Mouse (Mus musculus) heart, postnatal 14 days (tissue): ENCODE results near the gene Spen. TPM values are rescaled to one million over a fixed set of nuclear protein-coding genes. Genes with fewer than 3 reads are reported as not detected.

Experiments
- DNase-seq, 2 experiments: peaks; one replicate each; pipeline ENCODE4 v3.0.0; 2021 to 2022
- intact Hi-C: fragments of 180-260 bp; cut with DNase I; formaldehyde crosslinking; loops from one replicate; pipeline ENCODE4 v1.15.1; 2025
- total RNA-seq, 2 experiments: library from RNA; stranded (reverse); gene quantifications; 2 replicates each; pipeline ENCODE4 v1.2.3; 2021

The Spen gene
- total RNA-seq, 2 experiments from 2014 or later = 33.8 to 34.0 TPM

- DNase-seq = no peak
- intact Hi-C loops = no loop called here
These were observed 109.0 kb downstream of the Spen start for GRCm38 (mm10) chr4:141429381-141429780.

- DNase-seq = no peak
- intact Hi-C loops = no loop called here
These were observed 110.5 kb downstream of the Spen start for GRCm38 (mm10) chr4:141427921-141428320.

DNA sequence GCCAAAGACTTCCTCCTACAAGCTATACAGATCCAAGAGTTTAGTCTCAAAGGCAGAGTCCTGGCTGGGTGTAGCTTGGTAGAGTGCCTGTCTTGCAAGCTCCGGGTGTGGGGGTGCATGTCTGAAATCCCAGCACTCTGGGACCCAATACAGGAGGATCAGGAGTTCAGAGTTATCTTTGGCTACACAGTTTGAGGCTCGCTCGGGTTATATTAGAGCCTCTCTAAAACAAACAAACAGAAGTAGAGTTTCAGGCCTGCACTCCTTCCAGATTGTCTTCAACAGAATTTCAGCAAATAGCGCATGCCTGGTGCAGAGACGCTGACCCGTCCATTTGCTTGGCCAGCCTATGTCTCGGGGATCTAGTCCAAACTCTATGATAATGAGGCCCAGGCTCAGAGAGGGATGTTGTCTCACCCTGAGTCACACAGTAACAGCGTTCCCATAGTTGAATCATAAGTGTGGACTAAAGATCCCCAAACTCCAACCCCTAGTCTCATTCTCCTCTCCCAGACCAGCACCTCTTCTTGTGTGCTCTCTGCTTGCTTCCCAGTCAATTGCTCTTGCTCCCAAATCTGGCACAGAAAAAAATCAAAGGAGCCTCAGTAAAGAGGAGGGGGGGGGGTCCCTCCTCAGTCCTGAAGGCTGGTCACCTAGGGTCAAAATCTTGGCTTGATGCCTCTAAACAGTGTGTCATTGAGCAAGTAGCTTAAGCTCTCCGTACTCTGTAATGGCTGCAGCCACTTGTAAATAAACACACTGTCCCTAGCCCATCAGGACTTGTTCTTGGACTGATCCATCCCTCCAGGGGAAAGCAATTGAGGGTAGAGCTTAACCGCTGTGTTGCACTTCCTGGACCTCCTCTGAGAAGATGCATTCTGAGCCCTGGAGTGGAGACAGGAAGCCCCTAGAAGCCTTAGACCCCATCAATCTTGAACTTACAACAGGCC, 111.3 kb downstream of the Spen start:
- intact Hi-C loops = no loop called here
- no peak for DNase-seq

- DNase-seq = peak; percentile 69 to 74
- intact Hi-C loops = no loop called here
These were observed 112.6 kb downstream of the Spen start for GRCm38 (mm10) chr4:141425484-141426479.

DNA sequence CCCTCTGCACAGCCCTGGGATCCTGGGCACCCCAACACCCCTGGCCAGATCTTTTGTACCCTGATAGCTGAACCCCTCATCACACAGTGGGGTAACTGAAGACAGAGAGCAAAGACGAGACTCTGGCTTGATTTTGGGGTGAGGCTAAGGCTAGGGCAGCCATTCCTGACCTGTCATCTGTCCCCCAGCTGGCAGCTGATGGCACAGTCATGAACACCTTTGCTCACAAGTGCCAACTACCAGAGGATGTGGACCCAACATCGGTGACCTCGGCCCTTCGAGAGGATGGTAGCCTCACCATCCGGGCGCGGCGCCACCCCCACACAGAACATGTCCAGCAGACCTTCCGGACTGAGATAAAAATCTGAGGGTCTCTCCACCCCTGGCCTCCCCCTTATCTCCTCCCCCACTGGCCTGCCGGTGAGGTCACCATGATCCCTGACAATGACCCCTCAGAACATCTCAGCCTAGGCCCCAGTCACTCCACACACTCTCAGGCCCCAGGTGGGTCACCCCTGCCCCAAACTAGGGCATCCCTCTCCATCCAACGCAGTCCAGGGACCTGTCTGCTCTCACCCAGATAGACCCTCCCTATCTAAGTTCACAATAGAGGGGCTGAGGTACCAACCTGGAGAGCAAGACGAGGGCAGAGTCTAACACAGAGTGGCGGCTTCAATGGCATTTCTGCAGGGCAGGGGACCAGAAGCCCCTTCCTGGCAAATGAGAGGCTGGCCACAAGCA, 114.5 kb downstream of the Spen start:
- DNase-seq = no peak
- intact Hi-C loops = no loop called here

DNA sequence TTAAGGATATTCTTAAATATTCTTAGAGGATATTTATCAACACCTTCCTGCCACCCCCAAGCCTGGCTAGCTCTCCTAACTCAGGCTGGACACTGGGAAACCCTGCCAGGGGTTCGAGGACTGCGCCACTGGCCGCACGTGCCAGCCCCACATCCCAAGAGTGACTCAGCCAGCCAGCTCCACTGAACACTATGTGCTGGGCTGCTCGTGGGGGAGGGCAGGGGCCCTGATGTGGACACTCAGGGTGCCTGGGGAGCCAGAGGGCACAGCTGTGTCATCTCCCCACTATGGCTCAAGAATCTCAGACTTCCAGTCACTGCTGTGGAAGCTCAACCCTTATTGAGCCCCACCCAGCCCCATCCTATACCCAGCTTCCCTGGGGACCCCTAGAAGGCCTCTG, 115.1 kb downstream of the Spen start:
- intact Hi-C loops = no loop called here
- DNase-seq = peak in 1 of 2 experiments; percentile 54

DNA sequence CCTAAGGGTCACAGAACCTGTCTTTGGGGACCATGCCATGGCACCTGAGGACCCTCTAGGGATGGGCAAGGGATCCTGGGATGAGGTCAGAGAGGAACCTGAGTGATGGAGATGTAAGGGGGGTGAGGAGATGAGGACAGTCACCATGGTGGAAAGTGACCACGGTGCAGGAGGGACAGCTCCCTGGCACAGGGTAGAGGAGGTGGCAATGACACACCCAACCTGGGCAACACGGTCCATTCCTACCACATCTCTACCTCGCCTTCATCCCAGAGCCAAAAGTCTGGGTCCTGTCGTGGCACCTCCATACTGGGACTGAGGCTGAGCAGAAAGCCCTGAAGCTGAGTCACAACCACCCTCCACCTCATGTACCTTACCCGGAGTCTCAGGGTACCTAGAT, 115.6 kb downstream of the Spen start:
- intact Hi-C loops = no loop called here
- DNase-seq = no peak

- intact Hi-C loops = no loop called here
- peak; percentile 85 to 89 for DNase-seq
These were observed 117.0 kb downstream of the Spen start for GRCm38 (mm10) chr4:141421423-141421822.

GRCm38 (mm10) chr4:141420886-141421285, 117.5 kb downstream of the Spen start:
- no peak for DNase-seq
- intact Hi-C loops = no loop called here

DNA sequence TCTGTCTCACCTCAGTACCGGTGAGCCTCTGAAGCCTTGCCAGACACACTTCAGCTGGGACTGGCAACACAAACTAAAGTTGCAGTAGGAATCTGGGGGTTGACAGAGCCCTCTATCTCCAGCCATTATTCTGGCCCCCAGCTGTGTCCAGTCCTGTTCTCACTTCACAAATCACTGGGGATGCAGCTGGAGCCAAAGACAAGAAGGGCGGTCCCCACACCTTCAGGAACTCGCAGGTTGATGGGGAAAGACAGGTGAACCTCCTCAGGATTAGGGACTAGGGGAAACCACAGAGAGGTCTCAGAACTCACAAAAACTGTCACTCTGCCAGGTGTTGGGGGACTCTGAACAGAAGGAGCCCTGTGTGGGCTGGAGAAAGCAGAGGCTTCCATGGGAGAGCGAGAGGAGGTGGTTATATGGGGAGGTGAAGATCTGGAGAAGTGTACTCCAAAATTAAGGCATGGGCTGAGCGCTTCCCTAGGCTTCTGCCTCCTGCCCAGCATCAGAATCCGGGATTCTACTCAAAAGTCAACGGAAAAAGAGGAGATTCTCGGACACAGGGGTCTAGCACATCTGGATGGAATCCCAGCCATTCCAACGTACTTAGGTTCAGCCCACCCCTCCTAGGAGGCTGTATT, 118.1 kb downstream of the Spen start, which contains the start of gene Hspb7:
Hspb7 (plus strand) TSS at position 588 of the 638 bp plus-strand sequence.
- peak in 1 of 2 experiments; percentile 51 for DNase-seq
- intact Hi-C loops = no loop called here

GRCm38 (mm10) chr4:141419398-141420191, 118.8 kb downstream of the Spen start:
- DNase-seq = no peak

More at GRCm38 (mm10) chr4:141419398-141420191, 118.8 kb downstream of the Spen start:
- intact Hi-C loops = no loop called here

Other genes starting within 250 kb of the Spen start
- gene Epha2, start 237.4 kb downstream of the Spen start, total RNA-seq = 1 to 10 TPM; 8.0 to 8.9 TPM
- under 1 TPM; 0.15 to 0.65 TPM for gene Fam131c, start 170.4 kb downstream of the Spen start, total RNA-seq
- gene Clcnka, start 139.9 kb downstream of the Spen start, total RNA-seq = not detected
- 1 to 10 TPM in 1 of 2 experiments, under 1 TPM in 1; 0.83 to 1.5 TPM for gene Clcnkb, start 122.6 kb downstream of the Spen start, total RNA-seq
- 100 to 1,000 TPM; 760 to 902 TPM for gene Hspb7, start 117.8 kb downstream of the Spen start, total RNA-seq
- gene Srarp, start 102.5 kb downstream of the Spen start, total RNA-seq = under 1 TPM; 0.34 to 0.43 TPM
- 10 to 100 TPM; 20.8 to 21.2 TPM for gene Zbtb17, start 93.9 kb downstream of the Spen start, total RNA-seq
- 100 to 1,000 TPM; 299 to 338 TPM for gene Fblim1, start 67.5 kb upstream of the Spen start, total RNA-seq
- 10 to 100 TPM; 30.1 to 35.4 TPM for gene Tmem82, start 80.0 kb upstream of the Spen start, total RNA-seq
- 100 to 1,000 TPM; 121 TPM for gene Slc25a34, start 85.2 kb upstream of the Spen start, total RNA-seq
- 100 to 1,000 TPM; 101 to 103 TPM for gene Plekhm2, start 126.3 kb upstream of the Spen start, total RNA-seq
- gene Rsc1a1, start 147.0 kb upstream of the Spen start, total RNA-seq = not detected
- 10 to 100 TPM; 39.0 to 40.4 TPM for gene Ddi2, start 184.8 kb upstream of the Spen start, total RNA-seq
- gene Agmat, start 208.1 kb upstream of the Spen start, total RNA-seq = under 1 TPM; 0.72 to 0.98 TPM